Mouse (Mus musculus) C2C12 (cell line): ENCODE results near the gene Bcl10. TPM values are rescaled to one million over a fixed set of nuclear protein-coding genes. Genes with fewer than 3 reads are reported as not detected.

Source experiments
- H3K27me3 ChIP-seq: one replicate; pipeline ENCODE4 v1.6.1; 2011; ENCODE audit not compliant: control insufficient read depth, insufficient read depth, insufficient read length
- H3K36me3 ChIP-seq: one replicate; pipeline ENCODE4 v1.6.1; 2011; ENCODE audit not compliant: control insufficient read depth, insufficient read depth
- H3K4me3 ChIP-seq: one replicate; pipeline ENCODE4 v1.5.1; 2011; ENCODE audit warnings: mild to moderate bottlenecking, control low read depth; ENCODE audit not compliant: poor library complexity, insufficient read depth, severe bottlenecking
- H3K79me2 ChIP-seq: one replicate; pipeline ENCODE4 v1.6.1; 2011; ENCODE audit not compliant: control insufficient read depth, insufficient read depth
- H3K79me3 ChIP-seq: one replicate; pipeline ENCODE4 v1.6.1; 2011; ENCODE audit warnings: low read depth, control low read depth
- H3ac ChIP-seq: one replicate; pipeline ENCODE3; 2011; ENCODE audit warnings: low read depth; ENCODE audit not compliant: control insufficient read depth, insufficient read length
- CEBPB ChIP-seq: IDR thresholded peaks from one replicate; pipeline ENCODE4 v1.6.1; 2011; ENCODE audit warnings: low read depth, mild to moderate bottlenecking, control low read depth, moderate library complexity
- CTCF ChIP-seq: IDR thresholded peaks from one replicate; pipeline ENCODE4 v1.5.1; 2011; ENCODE audit not compliant: control insufficient read depth, insufficient read depth, insufficient read length
- FOSL1 ChIP-seq: IDR thresholded peaks from one replicate; pipeline ENCODE4 v1.8.0; 2011; ENCODE audit warnings: mild to moderate bottlenecking, low read length; ENCODE audit not compliant: poor library complexity, insufficient read depth, severe bottlenecking
- MAX ChIP-seq: IDR thresholded peaks from one replicate; pipeline ENCODE4 v1.6.1; 2011; ENCODE audit warnings: mild to moderate bottlenecking, control low read depth
- MYOD1 ChIP-seq: IDR thresholded peaks from one replicate; pipeline ENCODE4 v1.6.1; 2011; ENCODE audit warnings: low read depth; ENCODE audit not compliant: control insufficient read depth, insufficient read length
- MYOG ChIP-seq: IDR thresholded peaks from one replicate; pipeline ENCODE4 v1.6.1; 2011; ENCODE audit not compliant: control insufficient read depth, insufficient read length; ENCODE audit errors: extremely low read depth
- USF1 ChIP-seq: IDR thresholded peaks from one replicate; pipeline ENCODE4 v1.6.1; 2011; ENCODE audit warnings: low read depth, mild to moderate bottlenecking, control low read depth, moderate library complexity
- polyA plus RNA-seq: library from polyadenylated mRNA; unstranded; fragments of >200 nt; fragmentation: generic; extraction: Trizol; gene quantifications from one replicate; pipeline ENCODE4 v1.2.1, GENCODE M21; 2012; ENCODE audit warnings: missing spikeins

The Bcl10 gene
- polyA plus RNA-seq, 1 experiment: 28.8 TPM

DNA sequence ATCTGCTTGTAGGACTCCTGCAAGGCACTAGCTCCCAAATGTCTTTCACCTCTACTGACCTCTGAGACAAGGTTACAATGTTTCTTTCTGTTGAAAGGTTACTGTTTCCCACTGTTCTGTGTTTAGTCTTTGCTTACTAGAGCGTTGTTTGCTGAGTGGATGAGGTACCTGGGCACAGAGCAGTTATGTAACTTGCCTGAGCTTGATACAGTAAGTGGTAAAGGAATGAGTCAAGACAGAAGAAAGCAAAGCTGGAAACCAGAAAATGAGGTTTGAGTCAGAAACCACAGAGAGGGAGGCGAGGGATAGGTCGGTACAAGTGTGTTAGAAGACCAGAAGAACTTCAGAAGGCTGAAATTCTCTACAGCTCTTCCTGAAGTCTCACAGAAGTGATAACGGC, 5.8 kb upstream of the Bcl10 start:
- TF ChIP-seq CEBPB (no peak), FOSL1 (no peak), MYOG (no peak), MAX (no peak), MYOD1 (no peak), USF1 (no peak), CTCF (no peak)
- H3K4me3 ChIP-seq: no peak overlapping the region

DNA sequence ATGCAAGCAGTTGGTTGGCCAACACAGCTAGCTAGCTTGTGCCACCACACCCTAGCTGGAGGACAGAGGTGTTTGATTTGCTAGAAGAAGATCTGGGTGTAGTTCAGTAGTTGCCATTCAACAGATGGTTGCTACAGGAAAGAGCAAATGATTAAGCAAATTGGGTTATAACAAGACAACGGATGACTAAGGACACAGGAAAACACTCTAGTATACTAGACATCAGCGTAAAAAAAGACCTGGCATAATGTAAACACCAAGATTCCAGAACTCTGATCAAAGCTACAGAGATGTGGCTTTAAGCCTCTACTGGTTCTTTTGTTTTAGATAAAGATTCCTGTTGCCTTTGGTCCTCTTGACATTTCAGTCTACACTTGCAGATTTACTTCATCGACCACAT, 367 bp downstream of the Bcl10 start:
- Histone ChIP-seq H3ac (no peak overlapping the region), H3K4me3 (no peak overlapping the region), H3K36me3 (peaks cover 4% of the 10 kb centered on the region), H3K27me3 (no peaks in the 10 kb centered on the region), H3K79me3 (peaks cover 33% of the 10 kb centered on the region), H3K79me2 (peaks cover 37% of the 10 kb centered on the region)
- TF ChIP-seq MAX (no peak), USF1 (no peak), FOSL1 (no peak), MYOD1 (no peak), CTCF (no peak), CEBPB (no peak), MYOG (no peak)

More for the DNA sequence above, 5.8 kb upstream of the Bcl10 start:
- H3K27me3 ChIP-seq: no peaks in the 10 kb centered on the region
- no peaks in the 10 kb centered on the region for H3K79me3 ChIP-seq
- H3K79me2 ChIP-seq: no peaks in the 10 kb centered on the region
- H3ac ChIP-seq: no peak overlapping the region
- no peaks in the 10 kb centered on the region for H3K36me3 ChIP-seq

DNA sequence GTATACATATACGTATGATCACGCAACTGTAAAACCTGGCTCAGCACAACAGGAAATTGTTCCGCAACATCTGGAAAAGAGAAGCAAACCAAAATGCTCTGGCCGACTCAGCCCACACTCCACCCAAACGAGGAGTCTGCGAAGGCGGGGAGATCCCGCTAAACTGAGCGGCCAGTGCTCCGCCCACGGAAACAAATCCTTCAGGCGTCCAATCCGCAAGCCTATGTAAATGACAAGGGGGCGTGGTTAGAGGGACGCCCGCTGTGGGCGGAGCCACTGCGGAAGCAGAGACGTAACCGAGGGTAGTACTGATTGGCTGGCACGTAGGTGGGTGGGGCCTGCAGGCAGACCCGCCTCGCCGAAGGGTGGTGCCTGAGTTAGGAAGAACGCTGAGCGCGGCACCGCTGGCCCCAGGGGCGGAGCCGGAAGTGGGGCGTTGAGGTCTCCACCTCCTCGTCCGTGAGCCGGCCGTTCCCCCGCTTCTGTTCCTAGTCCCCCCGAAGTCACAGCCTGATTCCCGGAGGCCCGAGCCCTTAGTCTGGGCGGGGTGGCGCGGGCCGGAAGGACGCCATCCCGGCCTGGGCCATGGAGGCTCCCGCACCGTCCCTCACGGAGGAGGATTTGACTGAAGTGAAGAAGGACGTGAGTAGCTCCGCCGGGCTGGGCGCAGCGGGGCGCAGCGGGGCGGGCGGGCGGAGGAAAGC, 1.4 kb downstream of the Bcl10 start:
- Histone ChIP-seq H3ac (peak overlapping the region; percentile 97), H3K79me2 (peaks cover 48% of the 10 kb centered on the region), H3K27me3 (no peaks in the 10 kb centered on the region), H3K79me3 (peaks cover 43% of the 10 kb centered on the region), H3K36me3 (peaks cover 14% of the 10 kb centered on the region), H3K4me3 (peak overlapping the region; percentile 88)
- no peak for TF ChIP-seq MYOD1
- TF ChIP-seq FOSL1: no peak
- no peak for TF ChIP-seq MYOG
- TF ChIP-seq MAX: no peak
- TF ChIP-seq CTCF: no peak
- TF ChIP-seq USF1: no peak
- no peak for TF ChIP-seq CEBPB

DNA sequence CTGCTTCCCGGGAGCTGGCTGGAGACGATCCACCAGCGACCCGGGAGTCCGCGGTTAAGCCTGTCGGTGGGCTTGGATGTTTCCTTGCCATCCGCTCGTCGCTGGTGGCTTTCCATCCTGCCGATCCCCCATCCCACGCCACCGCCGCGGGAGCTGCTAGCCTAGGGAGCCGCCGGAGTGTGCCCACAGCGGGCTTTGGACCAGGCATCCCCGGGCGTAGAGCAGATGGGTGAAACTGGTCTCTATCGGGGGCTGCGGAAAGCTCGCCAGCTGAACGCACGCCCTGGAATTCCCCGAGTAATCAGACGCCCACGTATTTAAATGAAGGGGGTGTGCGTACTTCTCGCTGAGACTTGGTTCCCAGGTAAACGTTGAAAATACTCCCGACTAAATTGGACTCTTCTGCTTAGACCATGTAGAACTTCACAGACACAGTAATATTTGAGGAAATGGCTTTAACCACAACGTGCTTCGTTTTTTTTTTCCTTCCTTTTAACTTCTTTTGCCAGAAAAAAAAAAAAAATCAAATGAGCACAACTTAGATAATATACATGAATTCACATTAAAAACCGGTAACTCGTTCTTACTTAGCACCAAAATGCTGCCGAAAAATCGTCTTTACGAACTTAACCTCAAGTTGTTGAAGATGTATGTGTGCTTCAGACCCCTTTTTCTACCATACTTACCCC, 2.2 kb downstream of the Bcl10 start:
- peaks cover 47% of the 10 kb centered on the region for H3K79me3 ChIP-seq
- H3K4me3 ChIP-seq: peak overlapping the region; percentile 88
- TF ChIP-seq MYOD1 (no peak), CTCF (no peak), FOSL1 (no peak), MAX (no peak), MYOG (no peak), USF1 (no peak), CEBPB (no peak)
- peak overlapping the region; percentile 97 for H3ac ChIP-seq
- no peaks in the 10 kb centered on the region for H3K27me3 ChIP-seq
- peaks cover 19% of the 10 kb centered on the region for H3K36me3 ChIP-seq
- peaks cover 55% of the 10 kb centered on the region for H3K79me2 ChIP-seq

DNA sequence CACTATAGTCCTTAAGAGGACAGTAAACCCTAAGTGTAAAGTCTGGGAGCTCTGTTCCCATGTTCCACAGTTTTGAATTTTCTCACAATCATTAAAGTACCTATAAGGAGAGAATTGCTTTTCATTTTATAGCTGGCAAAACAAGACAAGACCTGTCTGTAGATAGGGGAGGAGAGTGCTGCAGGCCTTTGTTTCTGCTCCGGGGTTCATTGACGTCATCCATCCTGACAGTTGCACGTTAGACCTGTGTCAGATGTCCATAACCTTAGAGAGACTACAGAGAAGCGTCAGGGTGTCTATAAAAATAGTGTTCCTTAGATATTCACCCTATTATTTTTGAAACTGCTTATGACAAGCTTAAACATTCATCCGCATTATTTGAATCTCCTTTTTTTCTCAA, 2.9 kb downstream of the Bcl10 start:
- Histone ChIP-seq H3K79me2 (peaks cover 62% of the 10 kb centered on the region), H3K79me3 (peaks cover 52% of the 10 kb centered on the region), H3K27me3 (no peaks in the 10 kb centered on the region), H3K4me3 (peak overlapping the region; percentile 88), H3K36me3 (peaks cover 26% of the 10 kb centered on the region), H3ac (no peak overlapping the region)
- TF ChIP-seq CTCF: no peak
- TF ChIP-seq MYOD1: no peak
- TF ChIP-seq MYOG: no peak
- no peak for TF ChIP-seq USF1
- no peak for TF ChIP-seq MAX
- no peak for TF ChIP-seq CEBPB
- TF ChIP-seq FOSL1: no peak
